Mouse (Mus musculus): ENCODE results near the gene Ccr4.
"Not testable (repeated sequence)": the region's sequence is repeated elsewhere in the genome, so short reads cannot be mapped to it uniquely, and the experiment has no call there.

Ccr4 gene

GRCm38 (mm10) chr9:114522501-114522900 lies 17.8 kb upstream of the Ccr4 start:
- no peak for DNase-seq (ENCODE audit: low spot score in 2 of 2)

- no peak for DNase-seq (ENCODE audit: low spot score in 2 of 2)
Measured at GRCm38 (mm10) chr9:114522041-114522440, 17.3 kb upstream of the Ccr4 start.

- DNase-seq (ENCODE audit: low spot score in 2 of 2), result not testable (repeated sequence)
Measured at GRCm38 (mm10) chr9:114520529-114520928, 15.8 kb upstream of the Ccr4 start.

GRCm38 (mm10) chr9:114518812-114519477 lies 14.2 kb upstream of the Ccr4 start:
- DNase-seq (ENCODE audit: low spot score in 2 of 2), result no peak

- no peak for DNase-seq (ENCODE audit: low spot score in 2 of 2)
Measured at GRCm38 (mm10) chr9:114517924-114518497, 13.3 kb upstream of the Ccr4 start.

GRCm38 (mm10) chr9:114515364-114515763 lies 10.6 kb upstream of the Ccr4 start, which contains the start of gene C130032M10Rik:
TSS of gene C130032M10Rik (plus strand) at chr9:114515697.
- DNase-seq (ENCODE audit: low spot score in 2 of 2), result no peak

- DNase-seq (ENCODE audit: low spot score in 2 of 2), result no peak
Measured at GRCm38 (mm10) chr9:114512831-114513230, 8.1 kb upstream of the Ccr4 start.

GRCm38 (mm10) chr9:114509785-114510184 lies 5.1 kb upstream of the Ccr4 start:
- no peak for DNase-seq (ENCODE audit: low spot score in 2 of 2)

- DNase-seq (ENCODE audit: low spot score in 2 of 2), result no peak
Measured at GRCm38 (mm10) chr9:114507421-114507820, 2.7 kb upstream of the Ccr4 start.

- DNase-seq (ENCODE audit: low spot score in 2 of 2), result no peak
Measured at GRCm38 (mm10) chr9:114506564-114506963, 1.8 kb upstream of the Ccr4 start.

- no peak for DNase-seq (ENCODE audit: low spot score in 2 of 2)
Measured at GRCm38 (mm10) chr9:114502711-114503427, 1.8 kb downstream of the Ccr4 start.

- no peak for DNase-seq (ENCODE audit: low spot score in 2 of 2)
Measured at GRCm38 (mm10) chr9:114501913-114502312, 2.8 kb downstream of the Ccr4 start.

GRCm38 (mm10) chr9:114501111-114501510 lies 3.6 kb downstream of the Ccr4 start:
- DNase-seq (ENCODE audit: low spot score in 2 of 2), result no peak

- DNase-seq (ENCODE audit: low spot score in 2 of 2), result peak in 1 of 2 experiments; percentile 63
Measured at GRCm38 (mm10) chr9:114499783-114500515, 4.8 kb downstream of the Ccr4 start.

GRCm38 (mm10) chr9:114498218-114498617 lies 6.5 kb downstream of the Ccr4 start:
- peak; percentile 66 to 88 for DNase-seq (ENCODE audit: low spot score in 2 of 2)

- no peak for DNase-seq (ENCODE audit: low spot score in 2 of 2)
Measured at GRCm38 (mm10) chr9:114496469-114496868, 8.2 kb downstream of the Ccr4 start.

GRCm38 (mm10) chr9:114487481-114488258 lies 17.0 kb downstream of the Ccr4 start:
- DNase-seq (ENCODE audit: low spot score in 2 of 2), result no peak

- DNase-seq (ENCODE audit: low spot score in 2 of 2), result no peak
Measured at GRCm38 (mm10) chr9:114486808-114487207, 17.9 kb downstream of the Ccr4 start.

- DNase-seq (ENCODE audit: low spot score in 2 of 2), result no peak
Measured at GRCm38 (mm10) chr9:114484771-114485170, 19.9 kb downstream of the Ccr4 start.

- no peak for DNase-seq (ENCODE audit: low spot score in 2 of 2)
Measured at GRCm38 (mm10) chr9:114480940-114481339, 23.8 kb downstream of the Ccr4 start.

- no peak for DNase-seq (ENCODE audit: low spot score in 2 of 2)
Measured at GRCm38 (mm10) chr9:114477019-114477418, 27.7 kb downstream of the Ccr4 start.
